Mouse (Mus musculus) E14TG2a.4 (cell line): ENCODE measurements around the gene Epb41l3.

Experiments used
- H3K27me3 ChIP-seq: 2 replicates; pipeline ENCODE4 v1.6.1; 2014; ENCODE audit warnings: low read length, control low read depth; ENCODE audit not compliant: insufficient read depth
- H3K36me3 ChIP-seq: 2 replicates; pipeline ENCODE4 v1.6.1; 2014; ENCODE audit warnings: low read length, control low read depth; ENCODE audit not compliant: insufficient read depth
- H3K4me1 ChIP-seq: replicated peaks from 2 replicates; pipeline ENCODE4 v1.6.1; 2014; ENCODE audit warnings: low read depth, low read length, control low read depth
- H3K4me3 ChIP-seq: replicated peaks from 2 replicates; pipeline ENCODE4 v1.5.1; 2014; ENCODE audit warnings: mild to moderate bottlenecking, low read length
- H3K9me3 ChIP-seq: 2 replicates; pipeline ENCODE4 v1.6.1; 2014; ENCODE audit warnings: low read length, control low read depth
- CTCF ChIP-seq: conservative IDR thresholded peaks from 2 replicates; pipeline ENCODE4 v1.5.1; 2014; ENCODE audit warnings: low read length
- NANOG ChIP-seq: IDR thresholded peaks from 2 replicates; pipeline ENCODE4 v1.6.1; 2014; ENCODE audit warnings: borderline replicate concordance, low read length, mixed read lengths
- POU5F1 ChIP-seq: IDR thresholded peaks from 2 replicates; pipeline ENCODE4 v1.6.1; 2014; ENCODE audit warnings: low read length, borderline replicate concordance

Gene Epb41l3

DNA sequence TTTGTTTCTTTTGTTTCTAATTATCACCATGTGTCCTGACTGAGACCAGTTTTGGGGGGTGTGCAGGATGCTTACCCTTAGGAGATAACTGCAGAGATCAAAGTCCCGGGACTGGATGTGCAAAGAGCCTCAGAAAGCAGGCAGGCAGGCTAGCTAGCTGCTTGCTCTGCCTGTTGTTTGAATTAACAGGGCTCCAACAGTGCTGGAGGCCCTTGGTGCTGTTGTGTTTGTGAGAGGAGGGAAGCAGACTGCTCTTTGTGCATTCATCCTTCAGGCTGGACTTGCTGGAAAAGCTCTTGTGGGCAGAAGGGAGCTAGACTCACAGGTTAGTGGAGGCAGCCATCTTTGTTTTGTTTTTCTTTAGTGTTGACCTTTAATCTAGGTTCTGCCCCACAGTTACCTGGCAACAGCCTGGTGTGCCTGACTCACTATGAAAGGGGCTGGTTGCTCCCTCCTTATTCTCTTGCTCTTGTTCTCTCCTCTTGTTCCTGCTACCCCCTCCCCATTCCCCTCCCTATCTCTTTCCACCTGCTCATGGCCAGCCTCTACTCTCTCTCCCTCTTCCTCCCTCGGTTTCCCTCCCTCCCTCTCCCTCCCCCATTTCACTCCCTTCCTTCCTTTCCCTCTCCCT lies 117.5 kb downstream of the Epb41l3 start:
- Histone ChIP-seq H3K27me3 (no peaks in the 10 kb centered on the region), H3K36me3 (no peaks in the 10 kb centered on the region), H3K9me3 (no peaks in the 10 kb centered on the region), H3K4me1 (peaks cover 42% of the 10 kb centered on the region), H3K4me3 (no peak overlapping the region)
- no peak for TF ChIP-seq NANOG
- TF ChIP-seq CTCF, result no peak
- TF ChIP-seq POU5F1, result no peak

DNA sequence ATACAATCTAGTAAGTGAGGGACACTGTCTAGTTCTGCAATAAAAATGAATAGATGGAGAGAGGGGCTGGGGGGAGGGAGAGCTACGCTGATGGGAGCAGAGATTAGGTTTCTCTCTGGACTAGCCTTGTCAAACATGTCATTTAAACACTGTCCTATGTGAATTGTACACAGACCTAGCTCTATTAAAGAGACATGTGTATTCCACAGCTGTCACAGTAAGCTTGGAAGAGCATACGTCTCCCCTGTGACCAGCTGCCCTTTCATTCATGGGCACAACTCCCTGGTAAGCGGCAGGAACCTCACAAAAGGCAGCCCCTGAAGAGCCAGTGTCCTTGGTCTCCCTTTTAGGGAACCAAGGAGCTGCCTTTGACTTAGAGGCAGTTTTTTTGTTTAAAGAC lies 119.1 kb downstream of the Epb41l3 start:
- H3K27me3 ChIP-seq, result 0 out of 2 replicates have a peak, but pooled peaks cover 2% of the 10 kb centered on the region
- no peak overlapping the region for H3K4me3 ChIP-seq
- H3K9me3 ChIP-seq, result no peaks in the 10 kb centered on the region
- TF ChIP-seq POU5F1 (no peak), CTCF (no peak), NANOG (no peak)
- no peaks in the 10 kb centered on the region for H3K36me3 ChIP-seq
- H3K4me1 ChIP-seq, result peaks cover 42% of the 10 kb centered on the region

DNA sequence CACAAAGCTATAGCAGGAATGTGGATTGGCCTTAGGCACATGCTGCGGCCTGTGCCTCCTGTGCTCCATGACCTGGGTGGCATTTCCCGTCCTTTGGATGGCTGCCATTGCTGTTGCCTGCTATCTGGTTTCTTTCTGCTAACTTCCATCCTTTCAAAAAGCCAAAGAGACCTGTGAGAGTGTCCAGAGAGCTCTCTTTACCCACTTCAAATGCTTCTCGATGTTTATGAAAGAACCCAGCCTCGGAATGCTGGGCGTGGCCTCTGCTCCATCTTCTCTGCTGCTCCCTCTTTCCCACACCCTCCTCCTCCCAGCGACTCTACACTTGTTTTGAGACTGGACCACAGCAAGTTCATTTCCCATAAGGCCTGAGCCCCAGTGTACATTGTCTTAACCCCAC lies 120.3 kb downstream of the Epb41l3 start:
- peaks cover 46% of the 10 kb centered on the region for H3K4me1 ChIP-seq
- H3K4me3 ChIP-seq, result no peak overlapping the region
- no peaks in the 10 kb centered on the region for H3K9me3 ChIP-seq
- H3K27me3 ChIP-seq, result 0 out of 2 replicates have a peak, but pooled peaks cover 2% of the 10 kb centered on the region
- no peak for TF ChIP-seq CTCF
- TF ChIP-seq NANOG, result no peak
- no peak for TF ChIP-seq POU5F1
- H3K36me3 ChIP-seq, result no peaks in the 10 kb centered on the region

DNA sequence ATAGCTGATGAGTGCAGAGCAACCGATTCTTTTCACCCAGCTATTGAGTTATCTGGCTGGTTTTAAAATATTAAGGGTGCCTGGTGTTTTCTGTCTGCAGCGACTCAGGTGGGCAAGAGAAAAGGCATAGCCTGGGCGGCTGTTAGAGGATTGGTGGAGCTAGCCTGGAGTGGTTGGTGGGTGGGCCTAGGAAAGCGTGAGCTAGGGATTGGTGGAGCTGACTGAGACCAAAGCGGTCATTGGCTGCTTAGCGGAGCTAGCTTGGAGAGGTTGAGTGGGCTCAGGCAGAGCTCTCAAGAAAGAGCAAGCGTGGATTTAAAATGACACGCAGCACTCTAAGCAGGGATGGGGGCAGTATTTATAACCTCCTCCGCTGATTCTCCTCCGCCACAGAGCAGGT lies 121.2 kb downstream of the Epb41l3 start:
- Histone ChIP-seq H3K4me3 (no peak overlapping the region), H3K27me3 (0 out of 2 replicates have a peak, but pooled peaks cover 2% of the 10 kb centered on the region), H3K4me1 (peaks cover 46% of the 10 kb centered on the region), H3K36me3 (no peaks in the 10 kb centered on the region), H3K9me3 (no peaks in the 10 kb centered on the region)
- TF ChIP-seq CTCF (no peak), POU5F1 (no peak), NANOG (no peak)

DNA sequence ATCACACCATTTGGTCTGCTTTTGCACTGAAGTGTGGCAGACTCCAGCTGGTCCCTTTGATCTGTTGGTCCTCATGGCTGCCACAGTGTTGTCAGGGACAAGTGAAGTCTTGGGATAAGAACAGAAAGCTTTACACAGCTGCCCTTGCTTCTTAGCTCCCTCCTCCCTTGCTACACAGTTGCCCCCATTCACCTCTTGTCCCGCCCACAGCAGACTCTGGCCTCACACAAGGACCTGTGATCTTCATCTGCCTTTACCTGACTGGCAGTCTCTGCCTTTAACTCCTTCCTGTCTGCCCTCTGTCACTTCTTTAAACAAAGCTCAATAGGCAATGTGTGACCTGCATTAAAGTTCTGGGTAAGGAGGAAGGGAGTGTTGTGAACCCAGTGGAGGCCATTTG lies 123.3 kb downstream of the Epb41l3 start:
- H3K27me3 ChIP-seq, result 0 out of 2 replicates have a peak, but pooled peaks cover 2% of the 10 kb centered on the region
- no peak for TF ChIP-seq CTCF
- no peak for TF ChIP-seq POU5F1
- TF ChIP-seq NANOG, result no peak
- H3K4me1 ChIP-seq, result peaks cover 27% of the 10 kb centered on the region
- H3K4me3 ChIP-seq, result no peak overlapping the region
- H3K9me3 ChIP-seq, result no peaks in the 10 kb centered on the region
- H3K36me3 ChIP-seq, result no peaks in the 10 kb centered on the region

DNA sequence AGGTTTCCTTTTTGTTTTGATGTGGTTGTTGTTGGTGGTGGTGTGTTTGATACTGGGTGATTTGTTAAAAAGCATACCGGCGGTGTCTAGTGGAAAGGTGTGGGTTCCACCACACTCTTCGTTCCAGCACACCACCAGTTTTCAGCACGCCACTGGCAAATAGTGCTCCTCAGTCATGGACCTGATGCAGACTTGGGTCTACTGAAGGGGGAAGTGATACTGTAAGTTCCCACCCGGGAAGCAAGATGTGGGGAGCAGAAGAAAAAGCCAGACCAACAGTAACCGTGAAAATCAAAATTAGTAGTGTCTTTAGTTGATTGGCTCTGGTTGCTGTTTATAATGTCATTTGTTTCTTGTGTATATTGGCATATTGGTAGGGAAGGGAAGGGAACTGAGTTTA lies 124.3 kb downstream of the Epb41l3 start:
- Histone ChIP-seq H3K4me3 (no peak overlapping the region), H3K36me3 (no peaks in the 10 kb centered on the region), H3K27me3 (0 out of 2 replicates have a peak, but pooled peaks cover 2% of the 10 kb centered on the region), H3K9me3 (no peaks in the 10 kb centered on the region), H3K4me1 (peaks cover 20% of the 10 kb centered on the region)
- TF ChIP-seq CTCF (no peak), NANOG (no peak), POU5F1 (no peak)

DNA sequence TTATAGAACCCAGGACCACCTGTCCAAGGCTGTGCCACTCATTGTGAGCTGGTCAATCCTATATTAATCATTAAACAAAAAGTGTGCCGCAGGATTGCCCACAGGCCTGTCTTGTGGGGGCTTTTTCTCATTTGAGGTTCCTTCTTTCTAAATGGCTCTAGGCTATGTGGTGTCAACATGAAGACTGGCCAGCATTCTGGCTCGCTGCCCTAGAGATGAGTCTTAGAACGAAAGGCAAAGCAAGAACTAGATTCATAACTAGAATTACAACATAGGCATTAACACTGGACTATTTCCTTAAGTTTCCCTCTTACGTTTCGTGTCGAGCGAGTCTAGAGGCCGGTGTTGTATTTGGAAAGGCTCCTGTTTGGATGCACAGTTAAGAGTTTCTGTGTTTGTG lies 125.5 kb downstream of the Epb41l3 start:
- no peaks in the 10 kb centered on the region for H3K36me3 ChIP-seq
- no peak overlapping the region for H3K4me3 ChIP-seq
- peaks cover 13% of the 10 kb centered on the region for H3K4me1 ChIP-seq
- no peak for TF ChIP-seq POU5F1
- TF ChIP-seq CTCF, result no peak
- no peak for TF ChIP-seq NANOG
- H3K9me3 ChIP-seq, result no peaks in the 10 kb centered on the region
- H3K27me3 ChIP-seq, result 0 out of 2 replicates have a peak, but pooled peaks cover 2% of the 10 kb centered on the region

DNA sequence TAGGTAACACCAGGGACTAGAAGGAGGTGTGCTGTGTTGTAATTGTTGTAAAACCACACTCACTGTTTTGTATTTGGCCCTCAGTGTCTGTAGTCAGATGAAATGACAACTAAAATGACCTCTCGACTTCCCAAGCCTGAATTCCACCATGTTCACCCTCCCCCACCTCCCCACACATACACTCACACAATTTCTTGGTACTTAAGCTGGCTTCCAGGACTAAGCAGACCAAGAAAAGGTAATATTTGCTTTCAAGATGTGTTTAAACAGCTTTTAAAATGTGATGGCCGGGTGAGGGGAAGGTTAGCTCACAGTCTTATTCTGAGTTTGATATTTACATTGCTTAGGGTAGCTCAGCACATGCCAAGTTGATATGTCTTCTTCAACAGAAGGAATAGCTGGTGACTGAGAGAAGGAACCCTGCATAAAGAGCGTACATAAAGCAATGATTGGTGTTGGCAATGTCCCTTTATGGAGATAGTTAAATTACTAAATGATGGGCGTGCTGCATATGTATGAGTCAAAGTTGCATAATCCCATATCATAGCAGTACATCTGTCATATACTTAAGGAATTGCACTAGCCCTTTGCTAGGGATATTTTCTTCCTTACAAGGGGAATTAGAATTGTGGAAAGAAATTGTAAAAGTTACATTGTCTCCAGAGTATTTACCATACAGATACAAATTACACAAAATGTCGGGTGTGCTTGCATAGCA lies 130.0 kb downstream of the Epb41l3 start:
- Histone ChIP-seq H3K9me3 (no peaks in the 10 kb centered on the region), H3K36me3 (no peaks in the 10 kb centered on the region)
- no peak for TF ChIP-seq CTCF

More for the DNA sequence above, 130.0 kb downstream of the Epb41l3 start:
- no peak overlapping the region for H3K4me3 ChIP-seq
- H3K27me3 ChIP-seq, result peaks cover 9% of the 10 kb centered on the region; the same call in 1 of the 2 replicates
- H3K4me1 ChIP-seq, result peaks cover 10% of the 10 kb centered on the region
